Mouse (Mus musculus) retina, postnatal 1 day (tissue): ENCODE results near the gene Nid2.

ENCODE experiments used
- DNase-seq: peaks from one replicate; pipeline ENCODE4 v3.0.0-alpha.2; 2012

The Nid2 gene

GRCm38 (mm10) chr14:19788443-19788842, 37.4 kb downstream of the Nid2 start:
- DNase-seq = no peak

GRCm38 (mm10) chr14:19794881-19795280, 43.8 kb downstream of the Nid2 start:
- no peak for DNase-seq

- no peak for DNase-seq
These were observed 45.7 kb downstream of the Nid2 start for GRCm38 (mm10) chr14:19796541-19797304.

- no peak for DNase-seq
These were observed 49.4 kb downstream of the Nid2 start for GRCm38 (mm10) chr14:19800485-19800884.

GRCm38 (mm10) chr14:19801474-19802215, 50.6 kb downstream of the Nid2 start:
- DNase-seq = no peak

- peak; percentile 6 for DNase-seq
These were observed 52.2 kb downstream of the Nid2 start for GRCm38 (mm10) chr14:19803222-19803621.

- DNase-seq = peak; percentile 35
These were observed 52.6 kb downstream of the Nid2 start for GRCm38 (mm10) chr14:19803623-19804022.

GRCm38 (mm10) chr14:19807339-19807738, 56.3 kb downstream of the Nid2 start:
- DNase-seq = no peak

- no peak for DNase-seq
These were observed 56.8 kb downstream of the Nid2 start for GRCm38 (mm10) chr14:19807858-19808257.

- DNase-seq = no peak
These were observed 58.9 kb downstream of the Nid2 start for GRCm38 (mm10) chr14:19809934-19810333.

- no peak for DNase-seq
These were observed 62.0 kb downstream of the Nid2 start for GRCm38 (mm10) chr14:19813061-19813460.

- DNase-seq = peak; percentile 78
These were observed 66.9 kb downstream of the Nid2 start for GRCm38 (mm10) chr14:19817949-19818348.

- DNase-seq = no peak
These were observed 70.6 kb downstream of the Nid2 start for GRCm38 (mm10) chr14:19821686-19822085.

GRCm38 (mm10) chr14:19823321-19824142, 72.5 kb downstream of the Nid2 start, which contains the start of gene Rtraf:
TSS of gene Rtraf (minus strand) at chr14:19823824.
- peak; percentile 97 for DNase-seq

GRCm38 (mm10) chr14:19825481-19825880, 74.4 kb downstream of the Nid2 start:
- DNase-seq = peak; percentile 95

GRCm38 (mm10) chr14:19836289-19836688, 85.2 kb downstream of the Nid2 start:
- DNase-seq = no peak

- peak; percentile 80 for DNase-seq
These were observed 88.7 kb downstream of the Nid2 start for GRCm38 (mm10) chr14:19839600-19840332.

- DNase-seq = no peak
These were observed 102.4 kb downstream of the Nid2 start for GRCm38 (mm10) chr14:19853471-19853870.

GRCm38 (mm10) chr14:19858279-19858678, 107.2 kb downstream of the Nid2 start:
- no peak for DNase-seq

- DNase-seq = peak; percentile 63
These were observed 108.0 kb downstream of the Nid2 start for GRCm38 (mm10) chr14:19858808-19859776.

GRCm38 (mm10) chr14:19860281-19860680, 109.2 kb downstream of the Nid2 start:
- no peak for DNase-seq
